Mouse (Mus musculus): ENCODE results near the gene Olfr51.
"Not testable (repeated sequence)": the region's sequence is repeated elsewhere in the genome, so short reads cannot be mapped to it uniquely, and the experiment has no call there.

DNA sequence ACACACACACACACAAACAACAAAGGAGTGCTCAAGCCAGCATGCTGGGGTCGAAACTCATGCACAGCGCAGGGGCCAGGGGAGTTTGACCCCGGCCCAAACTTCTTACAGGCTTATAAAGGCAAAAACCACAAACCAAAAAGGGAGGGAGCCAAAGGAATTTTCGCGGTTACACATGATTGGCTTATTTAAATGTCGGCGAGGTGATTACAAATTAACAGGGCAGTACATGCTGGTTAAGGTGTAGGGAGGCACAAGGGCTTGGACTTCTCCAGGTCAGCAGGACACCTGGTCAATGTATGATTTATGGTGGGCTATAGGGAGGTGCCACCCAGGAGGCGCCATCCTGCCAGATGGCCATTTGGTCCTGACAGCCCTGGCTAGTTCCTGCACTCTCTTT, 26.0 kb downstream of the Olfr51 start:
- not testable (repeated sequence) for TF ChIP-seq CTCF (IDR thresholded peaks at IDR 0.05; ENCODE audit: control insufficient read depth, insufficient read depth, insufficient replicate concordance, low read depth, low read length); POLR2A (IDR thresholded peaks at IDR 0.05; ENCODE audit: control insufficient read depth, low read depth, low read length)
